In the genomic region with DNA sequence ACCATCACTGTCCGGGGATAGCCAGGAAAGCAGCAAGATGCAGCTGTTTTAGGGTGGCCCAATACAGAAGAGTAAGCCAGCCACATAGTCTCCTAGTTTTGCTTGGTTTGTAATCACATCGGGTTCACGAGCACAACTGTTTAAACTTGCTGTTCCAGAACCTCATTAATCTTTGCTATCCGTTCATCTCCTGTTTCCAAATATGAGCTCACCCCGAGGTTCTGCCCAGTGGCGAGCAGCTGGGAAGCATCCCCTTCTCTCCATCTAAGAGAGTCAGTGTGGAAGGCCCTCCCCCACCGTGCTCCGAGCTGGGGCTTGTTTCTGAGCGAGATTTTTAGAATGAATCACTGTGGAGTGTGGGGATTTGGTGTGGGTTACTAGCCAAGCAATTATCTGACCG, we compare ENCODE assay signal across 10 mouse cellular contexts.
DNase-seq lines count a peak whose midpoint lies in the region; ATAC-seq lines count a peak whose summit lies in the region.
"Had no signal": no experiment of that assay in that cellular context is flagged by ENCODE, and none has a peak within 500 bp of the region (broad histone marks: within the 10 kb centered on the region; RNA-seq: fewer than 3 reads in every experiment).

No protein-coding gene starts in this region.

- H3K4me1 ChIP-seq in embryonic facial prominence, embryonic 11.5 days (ENCODE audit: control insufficient read depth, insufficient read depth, low read length) = no peaks in the 10 kb centered on the region
- H3K4me1 ChIP-seq in embryonic facial prominence, embryonic 10.5 days = peaks cover 20% of the 10 kb centered on the region
- peaks cover 12% of the 10 kb centered on the region; the same call in 1 of the 2 replicates for H3K4me1 ChIP-seq in kidney, embryonic 14.5 days (ENCODE audit: control insufficient read depth, insufficient read depth, low read length)
- H3K4me1 ChIP-seq: neural tube, embryonic 12.5 days had no signal

- H3K27me3 ChIP-seq in embryonic facial prominence, embryonic 11.5 days (ENCODE audit: control insufficient read depth, insufficient read depth, low read length) = no peaks in the 10 kb centered on the region
- H3K27me3 ChIP-seq in embryonic facial prominence, embryonic 10.5 days (replicated peaks; ENCODE audit: low read depth, poor library complexity, severe bottlenecking) = no peaks in the 10 kb centered on the region
- no peaks in the 10 kb centered on the region for H3K27me3 ChIP-seq in kidney, embryonic 14.5 days (ENCODE audit: control insufficient read depth, insufficient read depth, low read length)
- H3K27me3 ChIP-seq: neural tube, embryonic 12.5 days had no signal

- no peak for DNase-seq in embryonic facial prominence, embryonic 11.5 days (ENCODE audit: low spot score)
- DNase-seq in embryonic facial prominence, embryonic 10.5 days (ENCODE audit: low spot score) = no peak
- DNase-seq in gastrocnemius, adult 8-10 months (ENCODE audit: low spot score in 2 of 2) = peak; percentile 63 to 71
- DNase-seq in skeletal muscle tissue, adult 2 months (ENCODE audit: low read depth, low spot score) = peak; percentile 84
- DNase-seq in spleen, adult 12 weeks (ENCODE audit: low spot score) = no peak
- DNase-seq in layer of hippocampus, postnatal 25 days (ENCODE audit: extremely low spot score in 1 of 2, low spot score in 1 of 2) = no peak
- DNase-seq in thymus, postnatal 25 days = no peak

- no peaks in the 10 kb centered on the region for H3K9me3 ChIP-seq in embryonic facial prominence, embryonic 11.5 days (replicated peaks; ENCODE audit: control insufficient read depth, low read length)
- no peaks in the 10 kb centered on the region for H3K9me3 ChIP-seq in embryonic facial prominence, embryonic 10.5 days
- no peaks in the 10 kb centered on the region for H3K9me3 ChIP-seq in kidney, embryonic 14.5 days (ENCODE audit: control insufficient read depth, low read length)
- H3K9me3 ChIP-seq: neural tube, embryonic 12.5 days had no signal

- peak; percentile 62; the same call in 1 of the 2 replicates for ATAC-seq in embryonic facial prominence, embryonic 11.5 days (replicated peaks; ENCODE audit: insufficient number of reproducible peaks, low FRiP score, low TSS enrichment, low read depth)
- peak; percentile 94 for ATAC-seq in kidney, embryonic 14.5 days (ENCODE audit: low FRiP score, low TSS enrichment)
- ATAC-seq: forebrain, embryonic 16.5 days had no signal

- H3K36me3 ChIP-seq in embryonic facial prominence, embryonic 11.5 days (replicated peaks; ENCODE audit: control insufficient read depth, insufficient read depth, low read depth, low read length) = no peaks in the 10 kb centered on the region
- no peaks in the 10 kb centered on the region for H3K36me3 ChIP-seq in embryonic facial prominence, embryonic 10.5 days (replicated peaks)
- H3K36me3 ChIP-seq in kidney, embryonic 14.5 days (ENCODE audit: control insufficient read depth, insufficient read depth, low read length) = no peaks in the 10 kb centered on the region
- H3K36me3 ChIP-seq: neural tube, embryonic 12.5 days had no signal

- WGBS in embryonic facial prominence, embryonic 11.5 days = 60% methylated on average over 10 of the region's 10 CpGs
- WGBS in embryonic facial prominence, embryonic 10.5 days = 69% methylated on average over 10 of the region's 10 CpGs
- WGBS in kidney, embryonic 14.5 days = 16% methylated on average over 10 of the region's 10 CpGs

- H3K9ac ChIP-seq in embryonic facial prominence, embryonic 11.5 days (replicated peaks; ENCODE audit: low read length) = no peak overlapping the region
- H3K9ac ChIP-seq in kidney, embryonic 14.5 days (ENCODE audit: low read depth, low read length) = no peak overlapping the region
- H3K9ac ChIP-seq: neural tube, embryonic 12.5 days had no signal

- H3K27ac ChIP-seq in embryonic facial prominence, embryonic 11.5 days (replicated peaks; ENCODE audit: low read depth, low read length) = no peak overlapping the region
- H3K27ac ChIP-seq in embryonic facial prominence, embryonic 10.5 days (replicated peaks) = no peak overlapping the region
- peak overlapping the region; percentile 80; the same call in 1 of the 2 replicates for H3K27ac ChIP-seq in kidney, embryonic 14.5 days (ENCODE audit: low read depth, low read length)
- H3K27ac ChIP-seq: neural tube, embryonic 12.5 days had no signal

- H3K4me2 ChIP-seq in embryonic facial prominence, embryonic 11.5 days (ENCODE audit: low read depth, low read length) = no peak overlapping the region
- no peak overlapping the region for H3K4me2 ChIP-seq in kidney, embryonic 14.5 days (replicated peaks; ENCODE audit: low read depth, low read length)
- H3K4me2 ChIP-seq: neural tube, embryonic 12.5 days had no signal

- H3K4me3 ChIP-seq in embryonic facial prominence, embryonic 11.5 days (ENCODE audit: low read depth, low read length) = no peak overlapping the region
- no peak overlapping the region for H3K4me3 ChIP-seq in embryonic facial prominence, embryonic 10.5 days
- no peak overlapping the region for H3K4me3 ChIP-seq in kidney, embryonic 14.5 days (ENCODE audit: low read length)
- H3K4me3 ChIP-seq: neural tube, embryonic 12.5 days had no signal

Comparison
In these comparisons a context has a peak if more than half of its experiments do, and no peak if none do; other contexts are left out.
1. DNase-seq: peak in gastrocnemius, adult 8-10 months (2 of 2) and skeletal muscle tissue, adult 2 months (single experiment); none in embryonic facial prominence, embryonic 11.5 days (single experiment), embryonic facial prominence, embryonic 10.5 days (single experiment), spleen, adult 12 weeks (single experiment), layer of hippocampus, postnatal 25 days (0 of 2) and thymus, postnatal 25 days (single experiment).